Mouse (Mus musculus) kidney, adult 18-20 months (tissue): ENCODE data around the gene BC147527.
"Not testable (repeated sequence)": the region's sequence is repeated elsewhere in the genome, so short reads cannot be mapped to it uniquely, and the experiment has no call there.

Experiments used
- DNase-seq: peaks from one replicate; pipeline ENCODE4 v3.0.0; 2021

Gene BC147527

GRCm38 (mm10) chr13:120299991-120300442, at the start of gene BC147527:
Gene BC147527, plus strand, starts transcription at chr13:120300392.
- no peak for DNase-seq

DNA sequence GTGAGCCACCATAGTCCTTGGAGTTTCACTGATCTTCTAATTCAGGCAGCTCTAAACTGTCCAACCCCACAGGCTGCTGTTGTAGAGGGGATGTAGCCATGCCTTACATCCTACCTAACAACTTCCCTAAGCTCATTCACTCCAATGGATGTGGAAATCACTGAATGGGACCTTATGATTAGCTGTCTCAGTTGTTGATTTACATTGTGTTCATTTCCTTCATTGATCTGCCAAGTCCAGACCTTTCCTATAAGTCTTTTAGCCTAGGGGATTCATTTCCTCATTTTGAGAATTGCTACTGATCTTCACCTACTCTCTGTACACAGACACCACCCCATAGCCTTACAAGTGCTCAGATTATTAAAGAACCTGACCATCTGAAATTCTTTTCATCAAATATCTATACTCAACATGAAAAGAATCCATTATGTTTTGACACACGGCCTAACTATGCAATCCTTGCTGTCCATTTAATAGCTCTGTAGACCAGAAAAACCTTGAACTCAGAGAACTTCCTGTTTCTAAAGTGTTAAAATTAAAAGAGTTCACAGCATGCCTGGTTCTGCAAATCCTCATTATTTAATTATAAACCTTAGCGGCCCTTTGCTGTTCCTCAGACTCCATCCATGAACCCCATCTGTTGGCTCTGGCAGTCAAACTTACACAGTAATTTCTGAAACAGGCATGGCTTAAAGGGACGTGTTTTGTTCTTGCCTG, 48.8 kb upstream of the BC147527 start:
- not testable (repeated sequence) for DNase-seq

DNA sequence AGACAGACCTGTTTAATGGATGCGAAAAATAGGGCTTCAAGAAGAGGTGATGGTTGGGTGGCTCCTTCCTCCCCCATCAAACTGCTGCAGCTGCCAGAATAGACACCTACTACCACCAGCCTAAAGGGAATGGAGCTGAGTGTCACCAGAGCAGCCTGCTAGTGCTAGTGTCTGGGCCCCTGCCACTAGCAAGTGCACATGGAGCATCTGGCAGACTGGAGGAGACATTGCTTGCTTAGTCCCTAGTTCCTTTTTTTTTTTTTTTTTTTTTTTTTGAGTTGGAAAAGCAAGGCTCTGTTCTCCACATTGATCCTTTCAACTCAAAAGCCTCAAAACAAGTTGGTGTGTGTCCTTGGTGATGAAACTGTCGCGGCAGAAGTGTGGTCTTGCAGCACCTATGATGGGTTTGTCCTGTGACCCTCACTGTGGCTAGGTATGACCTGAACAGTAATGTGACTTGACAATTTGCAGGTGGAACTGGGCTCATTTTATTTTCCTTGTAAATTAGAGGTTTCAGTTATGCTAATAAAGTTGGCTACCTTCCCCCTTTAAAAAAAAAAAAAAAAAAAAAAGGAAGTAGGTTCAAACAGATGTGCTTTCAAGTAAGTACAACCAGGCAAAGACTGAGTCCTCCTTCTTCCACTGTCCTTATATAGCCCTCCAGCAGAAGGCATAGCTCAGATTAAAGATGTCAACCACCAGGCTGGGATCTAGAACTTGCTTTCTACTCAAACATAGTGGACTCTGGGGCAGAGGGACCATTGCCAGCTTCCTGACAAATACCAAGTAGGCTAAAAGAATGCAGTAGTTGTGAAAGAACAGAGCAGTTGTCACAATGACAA, 41.2 kb upstream of the BC147527 start:
- DNase-seq: not testable (repeated sequence)

DNA sequence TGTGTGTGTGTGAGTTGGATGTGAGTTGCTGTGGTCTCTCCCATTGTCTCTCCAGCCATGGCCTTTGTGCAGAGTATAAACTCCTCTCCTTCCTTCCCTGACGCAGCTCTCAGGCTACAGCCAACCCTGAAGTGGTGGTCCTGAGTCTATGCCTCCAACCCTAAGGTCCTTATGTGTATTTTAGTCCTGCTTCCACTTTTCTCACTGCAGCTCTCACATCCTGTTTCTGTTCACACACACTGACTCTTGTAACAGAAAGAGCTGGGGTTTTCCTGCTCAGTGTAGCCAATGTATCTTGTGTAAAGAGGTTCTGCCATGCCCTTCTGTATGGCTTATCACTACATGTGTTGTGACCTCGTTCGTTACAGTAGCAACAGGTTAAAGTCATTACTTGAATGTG, 40.5 kb upstream of the BC147527 start:
- DNase-seq: not testable (repeated sequence)

DNA sequence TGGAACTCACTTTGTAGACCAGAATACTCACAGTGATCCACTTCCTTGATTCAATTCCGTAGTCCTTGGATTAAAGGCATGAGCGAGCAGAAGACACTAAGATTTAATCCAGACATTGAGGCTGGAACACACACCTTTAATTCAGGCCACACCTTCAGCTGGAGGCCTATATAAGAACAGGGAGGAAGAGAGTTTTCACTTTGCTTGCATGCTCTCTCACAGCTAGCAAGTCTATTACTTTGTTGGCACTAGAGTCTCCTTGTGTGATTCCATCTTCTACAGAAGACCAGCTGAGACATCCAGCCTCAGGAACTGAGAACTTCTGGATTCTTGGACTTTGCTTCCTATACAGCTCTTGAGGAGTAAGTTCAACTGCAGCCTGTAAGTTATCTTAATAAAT, 37.3 kb upstream of the BC147527 start, which contains the start of gene AF067061:
TSS of gene AF067061 (plus strand) at position 245 of the 400 bp plus-strand sequence.
- DNase-seq: not testable (repeated sequence)

GRCm38 (mm10) chr13:120277837-120278236, 22.4 kb upstream of the BC147527 start:
- DNase-seq: not testable (repeated sequence)

GRCm38 (mm10) chr13:120278784-120279183, 21.4 kb upstream of the BC147527 start:
- DNase-seq: no peak

- DNase-seq: no peak
Observed at GRCm38 (mm10) chr13:120299324-120299894, 783 bp upstream of the BC147527 start.

DNA sequence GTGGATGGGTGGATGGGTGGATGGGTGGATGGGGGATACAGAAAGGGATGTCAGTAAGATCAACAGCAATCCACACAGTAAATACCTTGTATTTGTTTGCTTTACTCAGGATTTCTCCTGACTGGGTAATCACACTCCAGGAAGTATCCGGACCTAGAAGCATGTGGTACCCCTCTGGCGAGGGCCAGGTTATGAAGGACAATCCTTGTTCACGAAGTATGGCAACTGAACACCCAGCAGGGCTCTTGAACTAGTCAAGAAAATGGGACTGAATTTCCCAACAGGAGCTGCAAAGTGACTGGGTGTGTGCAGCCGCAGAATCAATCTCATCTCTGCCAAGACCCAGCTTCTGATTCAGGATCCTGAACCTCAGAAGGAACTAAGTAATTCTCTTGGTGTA, 661 bp downstream of the BC147527 start:
- no peak for DNase-seq

GRCm38 (mm10) chr13:120310749-120311148, 10.6 kb downstream of the BC147527 start:
- no peak for DNase-seq

DNA sequence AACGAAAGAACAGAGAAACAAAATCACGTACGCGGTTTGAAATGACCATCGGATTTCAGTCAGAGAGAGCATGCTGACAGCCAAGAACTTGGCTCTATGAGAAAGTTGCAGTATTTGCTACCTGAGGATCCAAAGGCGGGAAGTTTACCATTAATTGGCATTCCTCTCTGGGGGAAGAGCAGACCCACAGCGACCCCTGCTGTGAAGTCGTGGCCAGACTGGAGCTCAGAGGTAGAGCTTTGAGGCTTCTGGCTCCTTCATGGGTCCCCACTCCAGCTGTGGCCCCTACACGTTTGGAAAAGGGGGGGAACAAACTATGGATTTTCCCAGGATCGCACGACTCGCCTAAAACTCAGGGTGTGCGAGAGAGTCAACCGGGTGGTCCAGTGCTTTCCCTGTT, 13.4 kb downstream of the BC147527 start:
- DNase-seq: no peak

DNA sequence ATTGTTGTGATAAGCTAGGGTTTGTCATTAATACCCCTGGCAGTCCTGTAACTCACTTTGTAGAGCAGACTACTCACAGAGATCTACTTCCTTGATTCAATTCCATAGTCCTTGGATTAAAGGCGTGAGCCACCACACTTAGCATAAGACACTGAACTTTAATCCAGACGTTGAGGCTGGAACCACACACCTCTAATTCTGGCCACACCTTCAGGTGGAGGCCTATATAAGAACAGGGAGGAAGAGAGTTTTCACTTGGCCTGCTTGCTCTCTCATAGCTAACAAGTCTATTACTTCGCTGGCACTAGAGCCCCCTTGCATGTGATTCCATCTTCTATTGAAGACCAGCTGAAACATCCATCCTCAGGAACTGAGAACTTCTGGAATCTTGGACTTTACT, 16.4 kb downstream of the BC147527 start, which contains the start of gene Tcstv3:
TSS of gene Tcstv3 (plus strand) at position 301 of the 400 bp plus-strand sequence.
- DNase-seq: not testable (repeated sequence)

DNA sequence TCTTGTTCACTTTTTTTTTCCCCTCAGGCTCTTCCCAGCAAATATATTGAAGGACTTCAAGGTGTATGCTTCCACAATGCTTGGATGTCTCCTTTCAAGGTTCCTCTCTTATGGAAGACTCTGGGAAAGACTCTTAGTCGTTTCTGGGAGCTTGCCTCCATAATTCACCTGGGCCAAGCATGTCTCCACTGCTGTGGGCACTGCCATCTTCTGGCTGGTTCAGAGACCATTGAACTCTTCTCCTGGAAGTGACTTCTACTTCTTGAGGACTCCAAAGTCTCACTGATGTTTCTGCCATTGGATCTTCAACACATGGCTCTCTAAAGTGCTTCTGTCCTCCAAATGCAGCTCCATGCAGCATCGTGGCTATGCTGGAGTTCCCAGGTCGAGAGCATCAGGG, 20.0 kb downstream of the BC147527 start:
- DNase-seq: no peak

GRCm38 (mm10) chr13:120320721-120321120, 20.5 kb downstream of the BC147527 start:
- no peak for DNase-seq
